Mouse (Mus musculus): ENCODE results near the gene Fam126b. TPM values are rescaled to one million over a fixed set of nuclear protein-coding genes. Genes with fewer than 3 reads are reported as not detected.

The Fam126b gene
- polyA plus RNA-seq, 1 experiment, result 0.76 TPM

DNA sequence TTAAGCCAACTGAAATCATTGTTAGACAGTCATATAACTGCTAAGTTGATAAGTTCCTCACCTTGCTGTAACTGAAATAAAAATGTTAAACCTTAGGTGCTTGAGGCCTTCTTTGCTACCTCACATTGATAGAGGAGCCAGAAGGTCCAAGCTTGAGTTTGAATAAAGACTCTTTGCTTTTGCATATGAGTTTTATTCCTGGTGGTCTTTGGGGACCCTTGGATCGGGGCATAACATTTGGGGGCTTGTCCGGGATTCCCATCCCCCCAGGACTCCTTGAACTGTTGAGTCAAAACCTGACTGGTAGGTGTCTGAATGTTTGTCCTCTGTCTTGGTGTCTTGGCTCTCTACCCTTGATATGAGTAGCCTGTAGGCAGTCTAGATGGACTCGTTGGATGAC, 78.9 kb downstream of the Fam126b start:
- Histone ChIP-seq H3K79me2 (ENCODE audit: control insufficient read depth, insufficient read depth) (peaks cover 36% of the 10 kb centered on the region), H3ac (ENCODE audit: control insufficient read depth, insufficient read length, low read depth) (no peak overlapping the region), H3K79me3 (ENCODE audit: low read depth) (peaks cover 33% of the 10 kb centered on the region), H3K4me3 (ENCODE audit: insufficient read depth, poor library complexity, severe bottlenecking) (no peak overlapping the region), H3K36me3 (ENCODE audit: control insufficient read depth, insufficient read depth) (no peaks in the 10 kb centered on the region), H3K27me3 (ENCODE audit: control insufficient read depth, insufficient read depth, insufficient read length) (no peaks in the 10 kb centered on the region)
- no peak for TF ChIP-seq MAX (IDR thresholded peaks at IDR 0.05)
- TF ChIP-seq CTCF (IDR thresholded peaks at IDR 0.05; ENCODE audit: control insufficient read depth, insufficient read depth, insufficient read length), result no peak
- TF ChIP-seq MYOD1 (IDR thresholded peaks at IDR 0.05; ENCODE audit: control insufficient read depth, insufficient read length, low read depth), result no peak

DNA sequence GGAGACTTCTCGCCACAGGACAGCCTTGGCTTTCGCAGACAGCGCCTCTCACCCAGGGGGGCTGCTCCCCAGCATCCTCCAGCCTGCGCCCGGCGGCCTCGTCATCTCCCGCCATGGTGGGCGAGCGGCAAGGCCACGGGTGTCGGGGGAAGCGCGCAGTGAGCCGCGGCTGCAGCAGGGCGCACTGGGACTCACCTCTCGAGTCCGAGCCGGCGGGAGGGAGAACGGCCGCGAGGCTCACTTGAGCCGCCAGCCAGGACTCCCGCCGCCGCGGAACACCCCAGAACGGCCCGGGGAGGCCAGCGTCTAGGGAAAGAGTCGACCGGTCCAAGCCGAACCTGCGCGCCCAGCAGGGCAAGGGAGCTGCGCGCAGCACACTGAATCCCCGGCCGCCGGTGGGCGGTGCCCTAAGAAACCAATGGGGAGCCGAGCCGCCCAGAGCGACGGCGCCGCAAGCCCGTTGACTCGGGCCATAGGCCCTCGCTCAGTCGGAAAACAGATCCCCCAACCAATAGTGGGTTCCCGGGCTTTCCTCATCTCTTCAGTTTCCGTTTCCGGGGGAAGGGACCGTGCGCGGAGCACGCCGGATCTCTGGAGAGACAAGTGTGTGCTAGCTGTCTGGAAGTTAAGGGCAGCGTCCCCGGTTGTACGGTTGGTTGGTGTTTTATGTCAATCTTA, 81.4 kb downstream of the Fam126b start, which contains the start of gene Orc2:
Orc2 (minus strand) TSS at position 533 of the 678 bp plus-strand sequence.
- peaks cover 16% of the 10 kb centered on the region for H3K36me3 ChIP-seq (ENCODE audit: control insufficient read depth, insufficient read depth)
- TF ChIP-seq CEBPB (IDR thresholded peaks at IDR 0.05; ENCODE audit: low read depth) (no peak), MAX (IDR thresholded peaks at IDR 0.05) (peak; percentile 87)
- peak within 1 kb of the TSS; percentile 99 for H3ac ChIP-seq (ENCODE audit: control insufficient read depth, insufficient read length, low read depth)
- H3K79me3 ChIP-seq (ENCODE audit: low read depth), result peaks cover 52% of the 10 kb centered on the region
- H3K27me3 ChIP-seq (ENCODE audit: control insufficient read depth, insufficient read depth, insufficient read length), result no peaks in the 10 kb centered on the region
- H3K4me3 ChIP-seq (ENCODE audit: insufficient read depth, poor library complexity, severe bottlenecking), result peak within 1 kb of the TSS; percentile 76
- H3K79me2 ChIP-seq (ENCODE audit: control insufficient read depth, insufficient read depth), result peaks cover 59% of the 10 kb centered on the region

DNA sequence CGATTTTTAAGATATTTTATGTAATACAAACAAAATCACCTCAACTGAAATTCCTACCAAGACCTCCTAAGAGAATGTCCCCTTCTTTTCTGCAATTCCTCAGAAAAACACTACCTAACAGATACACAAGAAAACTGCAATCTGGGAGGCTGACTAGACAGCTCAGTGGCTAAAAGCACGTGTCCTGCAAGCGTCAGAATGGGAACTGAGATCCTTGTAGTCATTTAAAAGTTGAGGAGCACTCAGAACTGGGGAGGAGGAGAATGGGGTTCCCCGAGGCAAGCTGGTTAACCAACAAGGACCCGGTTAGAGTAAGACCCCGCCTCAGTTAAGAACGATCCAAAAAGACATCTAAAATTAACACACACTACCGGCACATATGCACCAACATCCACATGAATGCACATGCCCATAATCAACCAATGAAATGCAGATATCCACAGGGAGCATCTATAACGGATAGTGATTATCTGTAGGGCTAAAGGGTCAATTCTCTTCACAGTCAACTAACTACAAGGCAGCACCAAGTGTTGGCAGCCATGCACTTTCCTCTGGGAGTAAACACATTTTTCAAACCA, 82.2 kb downstream of the Fam126b start:
- Histone ChIP-seq H3K4me3 (ENCODE audit: insufficient read depth, poor library complexity, severe bottlenecking) (peak overlapping the region; percentile 76), H3K79me3 (ENCODE audit: low read depth) (peaks cover 54% of the 10 kb centered on the region), H3K36me3 (ENCODE audit: control insufficient read depth, insufficient read depth) (peaks cover 25% of the 10 kb centered on the region), H3ac (ENCODE audit: control insufficient read depth, insufficient read length, low read depth) (peak overlapping the region; percentile 99), H3K79me2 (ENCODE audit: control insufficient read depth, insufficient read depth) (peaks cover 67% of the 10 kb centered on the region), H3K27me3 (ENCODE audit: control insufficient read depth, insufficient read depth, insufficient read length) (no peaks in the 10 kb centered on the region)
- TF ChIP-seq USF1 (IDR thresholded peaks at IDR 0.05; ENCODE audit: low read depth) (no peak), MAX (IDR thresholded peaks at IDR 0.05) (no peak)

DNA sequence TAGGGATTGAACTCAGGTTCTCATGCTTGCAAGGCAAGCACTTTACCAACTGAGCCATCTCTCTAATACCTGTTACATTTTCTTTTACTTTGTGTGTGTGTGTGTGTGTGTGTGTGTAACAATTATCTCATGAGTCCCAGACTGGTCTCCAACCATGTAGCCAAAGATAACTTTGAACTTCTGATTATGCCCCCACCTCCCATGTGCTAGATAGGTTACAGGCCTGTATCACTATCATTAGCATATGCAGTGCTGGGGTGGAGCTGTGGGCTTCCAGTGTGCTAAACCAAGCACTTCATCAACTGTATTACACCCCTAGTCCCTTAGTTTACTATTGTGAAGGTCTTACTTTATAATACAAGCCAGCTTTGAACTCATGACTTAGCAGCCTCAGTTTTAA, 83.0 kb downstream of the Fam126b start:
- Histone ChIP-seq H3K4me3 (ENCODE audit: insufficient read depth, poor library complexity, severe bottlenecking) (peak overlapping the region; percentile 18), H3K79me2 (ENCODE audit: control insufficient read depth, insufficient read depth) (peaks cover 75% of the 10 kb centered on the region), H3K27me3 (ENCODE audit: control insufficient read depth, insufficient read depth, insufficient read length) (no peaks in the 10 kb centered on the region), H3K36me3 (ENCODE audit: control insufficient read depth, insufficient read depth) (peaks cover 32% of the 10 kb centered on the region), H3ac (ENCODE audit: control insufficient read depth, insufficient read length, low read depth) (no peak overlapping the region), H3K79me3 (ENCODE audit: low read depth) (peaks cover 55% of the 10 kb centered on the region)
- TF ChIP-seq USF1 (IDR thresholded peaks at IDR 0.05; ENCODE audit: low read depth) (no peak), CEBPB (IDR thresholded peaks at IDR 0.05; ENCODE audit: low read depth) (no peak), FOSL1 (IDR thresholded peaks at IDR 0.05; ENCODE audit: insufficient read depth, low read length, poor library complexity, severe bottlenecking) (no peak), MAX (IDR thresholded peaks at IDR 0.05) (no peak)

DNA sequence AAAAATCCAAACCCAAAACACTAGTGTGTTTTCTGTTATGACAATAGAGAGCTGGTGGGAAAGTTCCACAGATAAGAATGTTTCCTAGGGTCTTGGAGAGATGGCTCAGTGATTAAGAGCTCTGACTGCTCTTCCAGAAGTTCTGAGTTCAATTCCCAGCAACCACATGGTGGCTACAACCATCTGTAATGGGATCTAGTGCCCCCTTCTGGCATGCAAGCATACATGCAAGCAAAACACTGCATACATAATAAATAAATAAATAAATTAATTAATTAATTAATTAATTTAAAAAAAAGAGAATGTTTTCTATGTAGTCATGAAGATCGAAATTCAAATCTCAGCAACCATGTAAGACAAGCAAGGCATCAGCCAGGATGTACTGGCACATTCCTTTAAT, 87.4 kb downstream of the Fam126b start:
- Histone ChIP-seq H3K36me3 (ENCODE audit: control insufficient read depth, insufficient read depth) (peaks cover 74% of the 10 kb centered on the region), H3K79me3 (ENCODE audit: low read depth) (peaks cover 37% of the 10 kb centered on the region), H3ac (ENCODE audit: control insufficient read depth, insufficient read length, low read depth) (no peak overlapping the region), H3K27me3 (ENCODE audit: control insufficient read depth, insufficient read depth, insufficient read length) (no peaks in the 10 kb centered on the region), H3K4me3 (ENCODE audit: insufficient read depth, poor library complexity, severe bottlenecking) (no peak overlapping the region), H3K79me2 (ENCODE audit: control insufficient read depth, insufficient read depth) (peaks cover 55% of the 10 kb centered on the region)
- TF ChIP-seq CTCF (IDR thresholded peaks at IDR 0.05; ENCODE audit: control insufficient read depth, insufficient read depth, insufficient read length) (no peak), CEBPB (IDR thresholded peaks at IDR 0.05; ENCODE audit: low read depth) (no peak), MYOD1 (IDR thresholded peaks at IDR 0.05; ENCODE audit: control insufficient read depth, insufficient read length, low read depth) (no peak), MYOG (IDR thresholded peaks at IDR 0.05; ENCODE audit: control insufficient read depth, extremely low read depth, insufficient read length) (no peak), MAX (IDR thresholded peaks at IDR 0.05) (no peak), FOSL1 (IDR thresholded peaks at IDR 0.05; ENCODE audit: insufficient read depth, low read length, poor library complexity, severe bottlenecking) (no peak), USF1 (IDR thresholded peaks at IDR 0.05; ENCODE audit: low read depth) (no peak)

DNA sequence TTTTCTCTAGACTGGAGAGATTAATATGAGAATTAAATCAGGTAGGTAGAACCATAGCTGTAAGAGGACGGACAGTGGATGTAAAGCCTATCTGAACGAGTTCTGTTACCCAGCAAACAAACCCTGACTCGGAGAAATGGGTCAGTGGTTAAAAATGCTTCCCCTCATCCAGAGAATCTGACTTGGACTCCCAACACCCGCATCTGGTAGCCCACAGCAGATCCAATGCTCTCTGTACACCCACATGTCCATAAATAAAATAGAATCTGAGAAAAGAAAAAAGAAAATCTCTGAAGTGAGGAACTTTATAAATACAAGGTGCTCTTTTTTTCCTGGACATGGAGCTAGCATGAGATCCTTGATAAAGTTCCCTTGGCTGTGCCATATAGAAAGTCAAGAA, 88.4 kb downstream of the Fam126b start:
- Histone ChIP-seq H3ac (ENCODE audit: control insufficient read depth, insufficient read length, low read depth) (no peak overlapping the region), H3K79me3 (ENCODE audit: low read depth) (peaks cover 26% of the 10 kb centered on the region), H3K27me3 (ENCODE audit: control insufficient read depth, insufficient read depth, insufficient read length) (no peaks in the 10 kb centered on the region), H3K4me3 (ENCODE audit: insufficient read depth, poor library complexity, severe bottlenecking) (no peak overlapping the region), H3K79me2 (ENCODE audit: control insufficient read depth, insufficient read depth) (peaks cover 44% of the 10 kb centered on the region), H3K36me3 (ENCODE audit: control insufficient read depth, insufficient read depth) (peaks cover 83% of the 10 kb centered on the region)
- TF ChIP-seq USF1 (IDR thresholded peaks at IDR 0.05; ENCODE audit: low read depth), result no peak
- no peak for TF ChIP-seq MAX (IDR thresholded peaks at IDR 0.05)
- TF ChIP-seq CEBPB (IDR thresholded peaks at IDR 0.05; ENCODE audit: low read depth), result no peak
- no peak for TF ChIP-seq MYOG (IDR thresholded peaks at IDR 0.05; ENCODE audit: control insufficient read depth, extremely low read depth, insufficient read length)
- no peak for TF ChIP-seq MYOD1 (IDR thresholded peaks at IDR 0.05; ENCODE audit: control insufficient read depth, insufficient read length, low read depth)
- TF ChIP-seq FOSL1 (IDR thresholded peaks at IDR 0.05; ENCODE audit: insufficient read depth, low read length, poor library complexity, severe bottlenecking), result no peak
- no peak for TF ChIP-seq CTCF (IDR thresholded peaks at IDR 0.05; ENCODE audit: control insufficient read depth, insufficient read depth, insufficient read length)
